Mouse (Mus musculus): Measurements from ENCODE around the gene Cntfr.

DNA sequence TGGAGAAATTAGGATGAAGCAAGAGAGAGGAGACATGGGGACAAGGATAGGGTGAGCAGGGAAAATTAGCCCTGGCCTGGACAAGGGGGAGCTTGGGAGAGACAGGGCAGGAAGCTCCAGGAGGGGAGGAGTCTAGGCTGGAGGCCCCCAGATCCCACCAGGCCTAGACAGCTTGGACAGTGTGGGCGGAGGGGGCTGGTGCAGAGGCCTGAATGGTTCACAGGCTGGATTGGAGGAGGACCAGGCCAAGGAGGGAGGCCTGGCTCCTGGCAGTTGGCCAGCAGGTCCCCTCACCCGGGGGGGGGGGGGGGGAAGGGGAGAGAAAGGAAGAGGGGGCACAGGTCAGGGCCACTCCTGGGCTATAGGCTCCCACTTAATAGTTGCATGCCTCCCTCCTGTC lies 17.6 kb downstream of the Cntfr start:
- TF ChIP-seq POLR2A (IDR thresholded peaks at IDR 0.05; ENCODE audit: borderline replicate concordance, insufficient read depth, low read length): no peak
- no peak for TF ChIP-seq CTCF (IDR thresholded peaks at IDR 0.05; ENCODE audit: borderline replicate concordance, insufficient read depth, low read depth, low read length)
